Mouse (Mus musculus): ENCODE measurements around the gene Jmy.

DNA sequence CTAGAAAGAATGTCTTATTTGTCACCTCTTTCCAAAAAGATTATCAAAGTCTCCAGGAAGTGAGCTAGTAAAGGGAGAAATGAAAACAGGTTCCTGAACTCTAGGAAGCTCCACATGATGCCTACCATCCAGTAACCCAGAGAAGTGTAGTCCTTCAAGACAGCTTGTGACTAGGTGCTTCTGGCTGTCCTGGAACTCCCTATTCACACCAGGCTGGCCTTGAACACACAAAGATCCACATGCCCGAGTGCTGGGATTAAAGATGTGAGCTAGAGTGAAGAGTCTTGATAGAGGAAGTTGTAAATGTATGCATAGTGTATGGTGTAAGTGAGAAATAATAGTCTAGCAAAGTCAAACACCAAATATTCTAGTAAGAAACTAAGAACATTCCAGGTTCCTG, 2.6 kb downstream of the Jmy start:
- TF ChIP-seq CTCF (IDR thresholded peaks at IDR 0.05; ENCODE audit: borderline replicate concordance, insufficient read depth, low read length) (no peak), POLR2A (IDR thresholded peaks at IDR 0.05; ENCODE audit: low read depth, low read length) (no peak)

Data from embryonic fibroblast, embryonic 13.5 days (primary cell).